Mouse (Mus musculus): ENCODE results near the gene Herc6.

DNA sequence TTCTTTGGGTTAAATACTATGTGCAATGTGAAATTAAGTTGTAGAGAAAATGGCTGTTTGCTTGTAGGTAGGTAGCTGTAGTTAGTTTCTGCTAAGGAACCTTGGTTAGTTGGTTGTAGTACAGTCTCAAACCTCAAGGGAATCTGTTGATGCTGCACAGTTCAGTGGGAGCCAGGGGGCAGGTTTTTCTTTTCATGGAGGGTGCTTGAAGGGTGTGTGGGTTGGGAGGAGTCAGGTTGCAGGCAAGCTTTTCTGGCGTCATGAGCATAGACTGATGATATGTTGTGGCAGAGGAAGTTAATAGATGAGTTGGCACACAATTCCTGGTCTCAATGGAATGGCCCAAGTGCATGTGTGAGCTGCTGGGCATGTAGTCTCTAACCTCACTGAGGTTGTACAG, 130.9 kb downstream of the Herc6 start:
- no peak for TF ChIP-seq CTCF (IDR thresholded peaks at IDR 0.05; ENCODE audit: low read depth, low read length)
- no peak for TF ChIP-seq GATA1 (IDR thresholded peaks at IDR 0.05; ENCODE audit: borderline replicate concordance, low read length)
- no peak for TF ChIP-seq POLR2AphosphoS5 (IDR thresholded peaks at IDR 0.05; ENCODE audit: insufficient replicate concordance, low read depth, low read length)
- no peak for TF ChIP-seq TAL1 (conservative IDR thresholded peaks at IDR 0.05; ENCODE audit: low read depth, low read length)

All from G1E (cell line).